Comparison of ENCODE assay signal across 15 mouse cellular contexts in genomic region chr8:110669932-110670628, GRCm38 (mm10). TPM values are rescaled to one million over a fixed set of nuclear protein-coding genes. Genes with fewer than 3 reads are reported as not detected.
DNase-seq lines count a peak whose midpoint lies in the region; ATAC-seq and TF ChIP-seq lines count a peak whose summit lies in the region.
"Had no signal": no experiment of that assay in that cellular context is flagged by ENCODE, and none has a peak within 500 bp of the region (broad histone marks: within the 10 kb centered on the region; RNA-seq: fewer than 3 reads in every experiment).

No protein-coding gene starts in this region.

- H3K9me3 ChIP-seq in heart, embryonic 10.5 days = no peaks in the 10 kb centered on the region
- H3K9me3 ChIP-seq in stomach, embryonic 14.5 days (ENCODE audit: control insufficient read depth, low read depth, low read length) = no peaks in the 10 kb centered on the region
- H3K9me3 ChIP-seq in forebrain, embryonic 14.5 days (replicated peaks; ENCODE audit: control insufficient read depth, low read length) = no peaks in the 10 kb centered on the region
- H3K9me3 ChIP-seq: G1E; hindbrain, embryonic 15.5 days; neural tube, embryonic 13.5 days had no signal

- H3K27me3 ChIP-seq in heart, embryonic 10.5 days (ENCODE audit: insufficient read depth, poor library complexity, severe bottlenecking) = no peaks in the 10 kb centered on the region
- H3K27me3 ChIP-seq in stomach, embryonic 14.5 days (ENCODE audit: control insufficient read depth, insufficient read depth, low read length) = no peaks in the 10 kb centered on the region
- no peaks in the 10 kb centered on the region for H3K27me3 ChIP-seq in forebrain, embryonic 14.5 days (replicated peaks; ENCODE audit: control insufficient read depth, insufficient read depth, low read length)
- H3K27me3 ChIP-seq: hindbrain, embryonic 15.5 days; neural tube, embryonic 13.5 days had no signal

- 0 out of 2 replicates have a peak, but pooled peaks have one; percentile 7 for TF ChIP-seq CTCF in lung, adult 2 months (IDR thresholded peaks at IDR 0.05; ENCODE audit: insufficient read depth, low read length)

- no peak overlapping the region for H3K9ac ChIP-seq in stomach, embryonic 14.5 days (replicated peaks; ENCODE audit: low read depth, low read length)
- H3K9ac ChIP-seq in forebrain, embryonic 14.5 days (ENCODE audit: low read length) = no peak overlapping the region
- H3K9ac ChIP-seq: hindbrain, embryonic 15.5 days; neural tube, embryonic 13.5 days had no signal

- H3K27ac ChIP-seq in heart, embryonic 10.5 days = peak overlapping the region; percentile 56; the same call in 1 of the 2 replicates
- H3K27ac ChIP-seq in brown adipose tissue, adult 24 weeks (replicated peaks; ENCODE audit: low read depth, low read length) = peak overlapping the region; percentile 94
- no peak overlapping the region for H3K27ac ChIP-seq in stomach, embryonic 14.5 days (ENCODE audit: low read length)
- H3K27ac ChIP-seq in forebrain, embryonic 14.5 days (ENCODE audit: low read depth, low read length) = no peak overlapping the region
- H3K27ac ChIP-seq: kidney, postnatal 0 days; neural tube, embryonic 13.5 days had no signal

- WGBS in heart, embryonic 10.5 days = 58% methylated on average over 8 of the region's 8 CpGs
- 39% methylated on average over 8 of the region's 8 CpGs for WGBS in lung, adult 2 months
- WGBS in stomach, embryonic 14.5 days = 56% methylated on average over 8 of the region's 8 CpGs
- 74% methylated on average over 8 of the region's 8 CpGs for WGBS in forebrain, embryonic 14.5 days

- H3K36me3 ChIP-seq in heart, embryonic 10.5 days = peaks cover 35% of the 10 kb centered on the region
- peaks cover 6% of the 10 kb centered on the region; the same call in 1 of the 2 replicates for H3K36me3 ChIP-seq in stomach, embryonic 14.5 days (ENCODE audit: control insufficient read depth, insufficient read depth, low read length)
- H3K36me3 ChIP-seq in forebrain, embryonic 14.5 days (ENCODE audit: control insufficient read depth, insufficient read depth, low read length) = peaks cover 20% of the 10 kb centered on the region

- H3K4me3 ChIP-seq in heart, embryonic 10.5 days = no peak overlapping the region
- H3K4me3 ChIP-seq in lung, adult 2 months (replicated peaks; ENCODE audit: extremely low read depth, low read depth, low read length) = no peak overlapping the region
- peak overlapping the region; percentile 30; the same call in 1 of the 2 replicates for H3K4me3 ChIP-seq in brown adipose tissue, adult 24 weeks (ENCODE audit: insufficient read depth, low read depth, low read length)
- H3K4me3 ChIP-seq in stomach, embryonic 14.5 days (ENCODE audit: low read depth, low read length) = no peak overlapping the region
- H3K4me3 ChIP-seq in forebrain, embryonic 14.5 days (ENCODE audit: low read depth, low read length) = no peak overlapping the region
- H3K4me3 ChIP-seq: hindbrain, embryonic 15.5 days; neural tube, embryonic 13.5 days had no signal

- DNase-seq in heart, embryonic 10.5 days (ENCODE audit: low spot score) = no peak
- no peak for DNase-seq in heart, adult 18-20 months
- DNase-seq in lung, adult 2 months = no peak
- DNase-seq in lung, postnatal 14 days = no peak
- DNase-seq in forebrain, embryonic 14.5 days (ENCODE audit: low spot score) = no peak
- no peak for DNase-seq in spleen, postnatal 36 days (ENCODE audit: low spot score in 2 of 2)
- DNase-seq: layer of hippocampus, adult 9-11 months; liver had no signal

- no peak for TF ChIP-seq POLR2A in lung, adult 2 months (IDR thresholded peaks at IDR 0.05; ENCODE audit: borderline replicate concordance, extremely low read depth, low read depth, low read length)

- peak; percentile 81 for ATAC-seq in stomach, embryonic 14.5 days (ENCODE audit: insufficient number of reproducible peaks, insufficient read depth, low FRiP score, low read depth)
- ATAC-seq in forebrain, embryonic 14.5 days = no peak
- ATAC-seq: activated CD4-positive, CD25-positive, alpha-beta regulatory T cell, adult 4 months had no signal

- H3K4me2 ChIP-seq in stomach, embryonic 14.5 days (replicated peaks; ENCODE audit: low read depth, low read length) = no peak overlapping the region
- H3K4me2 ChIP-seq in forebrain, embryonic 14.5 days (ENCODE audit: low read length) = no peak overlapping the region
- H3K4me2 ChIP-seq: hindbrain, embryonic 15.5 days; neural tube, embryonic 13.5 days had no signal

- peaks cover 35% of the 10 kb centered on the region for H3K4me1 ChIP-seq in heart, embryonic 10.5 days
- peaks cover 32% of the 10 kb centered on the region for H3K4me1 ChIP-seq in lung, adult 2 months (ENCODE audit: control insufficient read depth, insufficient read depth, low read length)
- H3K4me1 ChIP-seq in brown adipose tissue, adult 24 weeks (ENCODE audit: control insufficient read depth, insufficient read depth, insufficient read length, low read length) = peaks cover 45% of the 10 kb centered on the region
- H3K4me1 ChIP-seq in stomach, embryonic 14.5 days (ENCODE audit: control insufficient read depth, insufficient read depth, low read length) = no peaks in the 10 kb centered on the region
- peaks cover under 1% of the 10 kb centered on the region; the same call in 1 of the 2 replicates for H3K4me1 ChIP-seq in forebrain, embryonic 14.5 days (ENCODE audit: control insufficient read depth, insufficient read depth, low read length)

RNA-seq across cellular contexts. Expression of gene Mtss1l, which starts 51.2 kb away (rescaled TPM):
- 5.3 and 6.4 TPM in 2 replicates for polyA plus RNA-seq in heart, embryonic 10.5 days (2016; fragmentation: Nextera tagmentation; extraction: Ambion mirVana)
- total RNA-seq in heart, adult 18-20 months (2021) = 10 to 100 TPM; 32.0 to 37.8 TPM
- 120 and 125 TPM in 2 replicates for polyA plus RNA-seq in lung, adult 2 months (2012; rRNA removed)
- polyA plus RNA-seq in brown adipose tissue, adult 24 weeks (2012; ENCODE audit: insufficient read depth, insufficient read length, missing spikeins) = 7.1 and 10.8 TPM in 2 replicates
- 13.2 and 14.2 TPM in 2 replicates for polyA plus RNA-seq in stomach, embryonic 14.5 days (2014; fragmentation: Nextera tagmentation; extraction: Ambion mirVana)
- 16.5 and 20.1 TPM in 2 replicates for polyA plus RNA-seq in forebrain, embryonic 14.5 days (2014; fragmentation: Nextera tagmentation; extraction: Ambion mirVana)

RNA-seq across cellular contexts. Expression of gene Vac14, which starts 51.7 kb away (rescaled TPM):
- 25.3 and 31.8 TPM in 2 replicates for polyA plus RNA-seq in heart, embryonic 10.5 days (2016; fragmentation: Nextera tagmentation; extraction: Ambion mirVana)
- total RNA-seq in heart, adult 18-20 months (2021) = 10 to 100 TPM; 15.8 to 16.1 TPM
- 33.3 TPM in 2 replicates for polyA plus RNA-seq in lung, adult 2 months (2012; rRNA removed)
- polyA plus RNA-seq in brown adipose tissue, adult 24 weeks (2012; ENCODE audit: insufficient read depth, insufficient read length, missing spikeins) = 14.4 and 17.0 TPM in 2 replicates
- polyA plus RNA-seq in stomach, embryonic 14.5 days (2014; fragmentation: Nextera tagmentation; extraction: Ambion mirVana) = 18.7 and 20.9 TPM in 2 replicates
- 25.8 and 27.1 TPM in 2 replicates for polyA plus RNA-seq in forebrain, embryonic 14.5 days (2014; fragmentation: Nextera tagmentation; extraction: Ambion mirVana)

Comparison
In these comparisons a context has a peak if more than half of its experiments do, and no peak if none do; other contexts are left out.
1. H3K27ac ChIP-seq: peak in heart, embryonic 10.5 days (single experiment) and brown adipose tissue, adult 24 weeks (single experiment); none in stomach, embryonic 14.5 days (single experiment) and forebrain, embryonic 14.5 days (single experiment).